ENCODE assay signal across 11 mouse cellular contexts in the genomic region with DNA sequence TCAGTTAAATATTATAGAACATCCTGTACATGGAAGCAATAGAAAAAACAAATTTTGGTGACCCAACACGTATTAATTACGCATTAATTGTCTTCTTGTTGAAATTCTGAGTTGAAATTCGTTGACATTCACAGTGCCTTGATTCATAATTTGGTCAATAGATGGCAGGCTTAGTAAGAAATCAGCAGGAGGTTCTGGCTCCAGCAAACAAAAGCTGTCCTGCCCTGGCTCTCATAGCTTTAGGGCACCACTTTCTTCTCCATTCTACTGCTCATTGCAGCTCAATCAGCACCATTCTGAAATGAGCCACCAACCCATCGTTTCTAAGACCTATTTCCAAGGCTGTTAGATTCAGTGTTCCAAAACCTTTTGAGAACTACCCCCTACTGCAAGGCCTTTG.
DNase-seq lines count a peak whose midpoint lies in the region; ATAC-seq and TF ChIP-seq lines count a peak whose summit lies in the region.
"Had no signal": no experiment of that assay in that cellular context is flagged by ENCODE, and none has a peak within 500 bp of the region (broad histone marks: within the 10 kb centered on the region; RNA-seq: fewer than 3 reads in every experiment).

No protein-coding gene starts in this region.

- intact Hi-C loops in left cerebral cortex, postnatal 4 days (cut with DNase I), result no loop called here
- intact Hi-C loops in left cerebral cortex, postnatal 14 days (cut with DNase I), result no loop called here

- no peaks in the 10 kb centered on the region for H3K27me3 ChIP-seq in forebrain, postnatal 0 days (ENCODE audit: insufficient read depth, low read length)
- H3K27me3 ChIP-seq in forebrain, embryonic 15.5 days, result no peaks in the 10 kb centered on the region
- H3K27me3 ChIP-seq: hindbrain, embryonic 15.5 days; neural tube, embryonic 12.5 days had no signal

- WGBS in forebrain, postnatal 0 days, result 46% methylated on average over 4 of the region's 4 CpGs
- WGBS in forebrain, embryonic 15.5 days, result 45% methylated on average over 4 of the region's 4 CpGs

- peak; percentile 15; the same call in 1 of the 2 replicates for TF ChIP-seq CTCF in forebrain, postnatal 0 days (IDR thresholded peaks at IDR 0.05; ENCODE audit: low read depth)

- no peaks in the 10 kb centered on the region for H3K36me3 ChIP-seq in forebrain, postnatal 0 days (ENCODE audit: insufficient read depth)
- no peaks in the 10 kb centered on the region for H3K36me3 ChIP-seq in forebrain, embryonic 15.5 days
- H3K36me3 ChIP-seq: hindbrain, embryonic 15.5 days; neural tube, embryonic 12.5 days had no signal

- no peak for ATAC-seq in forebrain, postnatal 0 days
- no peak for ATAC-seq in forebrain, embryonic 15.5 days (replicated peaks)

- no peaks in the 10 kb centered on the region for H3K9me3 ChIP-seq in forebrain, postnatal 0 days (ENCODE audit: low read length)
- no peaks in the 10 kb centered on the region for H3K9me3 ChIP-seq in forebrain, embryonic 15.5 days
- H3K9me3 ChIP-seq: hindbrain, embryonic 15.5 days; neural tube, embryonic 12.5 days had no signal

- H3K9ac ChIP-seq in forebrain, postnatal 0 days, result no peak overlapping the region
- no peak overlapping the region for H3K9ac ChIP-seq in forebrain, embryonic 15.5 days (replicated peaks)
- H3K9ac ChIP-seq: hindbrain, embryonic 15.5 days; neural tube, embryonic 12.5 days had no signal

- no peak overlapping the region for H3K4me2 ChIP-seq in forebrain, postnatal 0 days (ENCODE audit: low read depth)
- no peak overlapping the region for H3K4me2 ChIP-seq in forebrain, embryonic 15.5 days (replicated peaks)
- H3K4me2 ChIP-seq: hindbrain, embryonic 15.5 days; neural tube, embryonic 12.5 days had no signal

- peak; percentile 12 for DNase-seq in forebrain, postnatal 0 days
- DNase-seq in left cerebral cortex, postnatal 4 days, result peak; percentile 0
- DNase-seq in left cerebral cortex, postnatal 14 days (ENCODE audit: low spot score in 2 of 2), result no peak
- DNase-seq in cerebellum, adult 11 months, result peak; percentile 19
- peak; percentile 0 for DNase-seq in mesoderm, embryonic 11.5 days (ENCODE audit: low read depth, low spot score)
- DNase-seq in neural tube, embryonic 10.5 days (ENCODE audit: extremely low spot score, low spot score), result no peak
- DNase-seq in B cell, adult 2 months, result no peak
- DNase-seq: right cerebral cortex, postnatal 4 days had no signal

- no peak overlapping the region for H3K27ac ChIP-seq in forebrain, postnatal 0 days (ENCODE audit: low read depth, low read length)
- no peak overlapping the region for H3K27ac ChIP-seq in forebrain, embryonic 15.5 days (replicated peaks)
- H3K27ac ChIP-seq: hindbrain, embryonic 15.5 days; neural tube, embryonic 12.5 days had no signal

- no peak overlapping the region for H3K4me3 ChIP-seq in forebrain, postnatal 0 days (ENCODE audit: low read depth, low read length)
- H3K4me3 ChIP-seq in forebrain, embryonic 15.5 days, result no peak overlapping the region
- H3K4me3 ChIP-seq: hindbrain, embryonic 15.5 days; neural tube, embryonic 12.5 days had no signal

- no peaks in the 10 kb centered on the region for H3K4me1 ChIP-seq in forebrain, postnatal 0 days (ENCODE audit: insufficient read depth)
- no peaks in the 10 kb centered on the region for H3K4me1 ChIP-seq in forebrain, embryonic 15.5 days
- H3K4me1 ChIP-seq: hindbrain, embryonic 15.5 days; neural tube, embryonic 12.5 days had no signal

Comparison
In these comparisons a context has a peak if more than half of its experiments do, and no peak if none do; other contexts are left out.
1. DNase-seq: peak in forebrain, postnatal 0 days (single experiment), left cerebral cortex, postnatal 4 days (single experiment), cerebellum, adult 11 months (single experiment) and mesoderm, embryonic 11.5 days (single experiment); none in left cerebral cortex, postnatal 14 days (0 of 2), neural tube, embryonic 10.5 days (single experiment) and B cell, adult 2 months (0 of 2).